Mouse (Mus musculus): ENCODE results near the gene B4galt1. TPM values are rescaled to one million over a fixed set of nuclear protein-coding genes. Genes with fewer than 3 reads are reported as not detected.

B4galt1 gene
- total and polyA plus RNA-seq, 3 experiments = 15.4 to 39.1 (median 19.6) TPM

- Histone ChIP-seq H3K36me3 (replicated peaks) (peaks cover 25% of the 10 kb centered on the region), H3K9me3 (replicated peaks) (no peaks in the 10 kb centered on the region), H3K4me3 (ENCODE audit: low read depth, low read length) (peak overlapping the region; percentile 85), H3K4me1 (ENCODE audit: insufficient read depth, low read depth, low read length) (peaks cover 72% of the 10 kb centered on the region), H3K27me3 (ENCODE audit: insufficient read depth, low read length) (no peaks in the 10 kb centered on the region)
- ATAC-seq (ENCODE audit: extremely low read depth, insufficient number of reproducible peaks, low FRiP score, poor library complexity, severe bottlenecking) (no peak), DNase-seq (ENCODE audit: low spot score) (peak; percentile 40)
- TF ChIP-seq POLR2AphosphoS5 (IDR thresholded peaks at IDR 0.05; ENCODE audit: insufficient replicate concordance, low read depth, low read length) = no peak
- TF ChIP-seq GATA2 (IDR thresholded peaks at IDR 0.05; ENCODE audit: borderline replicate concordance, low read depth, low read length) = no peak
- no peak for TF ChIP-seq GATA1 (IDR thresholded peaks at IDR 0.05; ENCODE audit: borderline replicate concordance, low read length)
- no peak for TF ChIP-seq CTCF (IDR thresholded peaks at IDR 0.05; ENCODE audit: low read depth, low read length)
- TF ChIP-seq TAL1 (conservative IDR thresholded peaks at IDR 0.05; ENCODE audit: low read depth, low read length) = no peak
These were observed 1.5 kb downstream of the B4galt1 start for GRCm38 (mm10) chr4:40852249-40852781.

DNA sequence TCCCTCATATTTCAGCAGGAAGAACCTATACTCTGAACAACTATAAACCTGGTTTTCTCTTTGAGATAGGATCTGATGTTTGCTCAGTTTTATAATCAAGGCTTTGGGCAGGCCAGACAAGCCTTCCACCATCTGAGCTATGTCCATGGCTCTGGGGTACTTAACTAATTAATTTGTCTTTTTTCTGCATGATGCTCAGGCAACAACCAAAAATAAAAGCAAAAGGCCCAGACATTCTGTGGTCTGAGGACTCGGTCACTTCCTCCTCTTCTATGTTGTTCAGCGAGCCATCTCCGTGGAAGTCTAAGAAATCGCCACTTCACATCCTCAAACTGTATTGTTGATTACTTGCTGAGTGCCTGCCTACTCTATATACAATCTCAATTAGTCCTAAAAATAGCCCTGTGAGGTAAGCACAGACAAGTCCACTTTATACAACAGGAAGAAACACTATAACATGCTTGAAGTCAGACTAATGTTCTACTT lies 2.0 kb downstream of the B4galt1 start:
- H3K36me3 ChIP-seq (replicated peaks) = peaks cover 27% of the 10 kb centered on the region
- peak overlapping the region; percentile 85 for H3K4me3 ChIP-seq (ENCODE audit: low read depth, low read length)
- no peaks in the 10 kb centered on the region for H3K9me3 ChIP-seq (replicated peaks)
- H3K4me1 ChIP-seq (ENCODE audit: insufficient read depth, low read depth, low read length) = peaks cover 76% of the 10 kb centered on the region
- TF ChIP-seq GATA1 (IDR thresholded peaks at IDR 0.05; ENCODE audit: borderline replicate concordance, low read length) (no peak), POLR2AphosphoS5 (IDR thresholded peaks at IDR 0.05; ENCODE audit: insufficient replicate concordance, low read depth, low read length) (no peak)
- ATAC-seq (ENCODE audit: extremely low read depth, insufficient number of reproducible peaks, low FRiP score, poor library complexity, severe bottlenecking) = no peak
- DNase-seq (ENCODE audit: low spot score) = no peak
- H3K27me3 ChIP-seq (ENCODE audit: insufficient read depth, low read length) = no peaks in the 10 kb centered on the region

- ATAC-seq (ENCODE audit: extremely low read depth, insufficient number of reproducible peaks, low FRiP score, poor library complexity, severe bottlenecking) = no peak
- Histone ChIP-seq H3K27me3 (ENCODE audit: insufficient read depth, low read length) (no peaks in the 10 kb centered on the region), H3K36me3 (replicated peaks) (peaks cover 27% of the 10 kb centered on the region), H3K9me3 (replicated peaks) (no peaks in the 10 kb centered on the region), H3K4me3 (ENCODE audit: low read depth, low read length) (peak overlapping the region; percentile 85; the same call in 1 of the 2 replicates), H3K4me1 (ENCODE audit: insufficient read depth, low read depth, low read length) (peaks cover 77% of the 10 kb centered on the region)
- DNase-seq (ENCODE audit: low spot score) = no peak
- TF ChIP-seq GATA1 (IDR thresholded peaks at IDR 0.05; ENCODE audit: borderline replicate concordance, low read length) = no peak
- TF ChIP-seq GATA2 (IDR thresholded peaks at IDR 0.05; ENCODE audit: borderline replicate concordance, low read depth, low read length) = no peak
- TF ChIP-seq POLR2AphosphoS5 (IDR thresholded peaks at IDR 0.05; ENCODE audit: insufficient replicate concordance, low read depth, low read length) = no peak
- TF ChIP-seq CTCF (IDR thresholded peaks at IDR 0.05; ENCODE audit: low read depth, low read length) = no peak
These were observed 2.6 kb downstream of the B4galt1 start for GRCm38 (mm10) chr4:40851031-40851762.

DNA sequence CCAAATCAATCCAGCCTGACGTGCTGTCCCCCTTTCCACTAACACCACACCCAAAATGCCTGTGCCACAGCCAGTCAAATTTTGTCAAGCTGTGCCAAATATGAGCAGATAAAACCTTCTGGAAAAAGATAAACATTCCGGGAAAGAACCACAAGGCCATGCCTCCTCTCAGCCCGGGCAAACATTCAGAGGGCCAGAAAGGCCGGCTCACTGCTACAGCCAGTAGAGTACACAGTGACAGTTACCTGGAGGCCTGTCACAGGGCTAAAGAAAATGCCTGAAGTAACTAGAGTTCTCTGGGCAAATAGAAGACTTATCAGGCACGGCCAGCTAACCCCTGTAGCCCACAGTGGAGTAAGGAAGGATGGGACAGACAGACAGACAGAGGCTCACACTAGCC lies 3.2 kb downstream of the B4galt1 start:
- DNase-seq (ENCODE audit: low spot score) (no peak), ATAC-seq (ENCODE audit: extremely low read depth, insufficient number of reproducible peaks, low FRiP score, poor library complexity, severe bottlenecking) (0 out of 2 replicates have a peak, but pooled peaks have one; percentile 4)
- peaks cover 28% of the 10 kb centered on the region for H3K36me3 ChIP-seq (replicated peaks)
- peak overlapping the region; percentile 85; the same call in 1 of the 2 replicates for H3K4me3 ChIP-seq (ENCODE audit: low read depth, low read length)
- no peak for TF ChIP-seq POLR2AphosphoS5 (IDR thresholded peaks at IDR 0.05; ENCODE audit: insufficient replicate concordance, low read depth, low read length)
- no peak for TF ChIP-seq CTCF (IDR thresholded peaks at IDR 0.05; ENCODE audit: low read depth, low read length)
- peak; percentile 49 for TF ChIP-seq TAL1 (conservative IDR thresholded peaks at IDR 0.05; ENCODE audit: low read depth, low read length)
- no peak for TF ChIP-seq GATA1 (IDR thresholded peaks at IDR 0.05; ENCODE audit: borderline replicate concordance, low read length)
- peaks cover 80% of the 10 kb centered on the region for H3K4me1 ChIP-seq (ENCODE audit: insufficient read depth, low read depth, low read length)
- no peaks in the 10 kb centered on the region for H3K9me3 ChIP-seq (replicated peaks)
- no peaks in the 10 kb centered on the region for H3K27me3 ChIP-seq (ENCODE audit: insufficient read depth, low read length)

DNA sequence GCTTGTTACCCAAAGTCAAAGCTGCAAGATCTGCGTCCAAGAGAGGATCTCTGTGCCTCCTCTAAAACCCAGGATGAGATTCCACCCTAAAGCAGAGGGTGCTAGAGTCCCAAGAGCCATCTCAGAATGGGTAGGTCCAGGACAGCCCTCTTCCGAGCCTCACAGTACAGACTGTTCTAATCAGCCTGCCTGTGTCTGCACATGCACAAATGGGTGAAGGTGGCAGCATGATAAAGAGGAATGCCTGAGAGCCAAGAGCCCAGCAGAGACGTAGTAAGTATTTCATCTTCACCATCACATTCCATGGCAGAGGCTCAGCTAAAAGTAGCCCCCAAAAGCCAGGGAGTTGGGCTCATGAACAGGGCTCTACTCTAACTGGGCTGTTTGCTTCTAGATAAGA lies 4.3 kb downstream of the B4galt1 start:
- TF ChIP-seq CTCF (IDR thresholded peaks at IDR 0.05; ENCODE audit: low read depth, low read length) (no peak), GATA2 (IDR thresholded peaks at IDR 0.05; ENCODE audit: borderline replicate concordance, low read depth, low read length) (no peak), TAL1 (conservative IDR thresholded peaks at IDR 0.05; ENCODE audit: low read depth, low read length) (peak; percentile 46), POLR2AphosphoS5 (IDR thresholded peaks at IDR 0.05; ENCODE audit: insufficient replicate concordance, low read depth, low read length) (no peak), GATA1 (IDR thresholded peaks at IDR 0.05; ENCODE audit: borderline replicate concordance, low read length) (no peak)
- Histone ChIP-seq H3K4me1 (ENCODE audit: insufficient read depth, low read depth, low read length) (peaks cover 80% of the 10 kb centered on the region), H3K4me3 (ENCODE audit: low read depth, low read length) (peak overlapping the region; percentile 85; the same call in 1 of the 2 replicates), H3K36me3 (replicated peaks) (peaks cover 37% of the 10 kb centered on the region), H3K9me3 (replicated peaks) (no peaks in the 10 kb centered on the region), H3K27me3 (ENCODE audit: insufficient read depth, low read length) (no peaks in the 10 kb centered on the region)
- no peak for DNase-seq (ENCODE audit: low spot score)
- ATAC-seq (ENCODE audit: extremely low read depth, insufficient number of reproducible peaks, low FRiP score, poor library complexity, severe bottlenecking) = no peak

GRCm38 (mm10) chr4:40848246-40848645 lies 5.6 kb downstream of the B4galt1 start:
- Histone ChIP-seq H3K9me3 (replicated peaks) (no peaks in the 10 kb centered on the region), H3K36me3 (replicated peaks) (peaks cover 47% of the 10 kb centered on the region), H3K4me3 (ENCODE audit: low read depth, low read length) (no peak overlapping the region), H3K4me1 (ENCODE audit: insufficient read depth, low read depth, low read length) (peaks cover 86% of the 10 kb centered on the region), H3K27me3 (ENCODE audit: insufficient read depth, low read length) (no peaks in the 10 kb centered on the region)
- no peak for TF ChIP-seq GATA1 (IDR thresholded peaks at IDR 0.05; ENCODE audit: borderline replicate concordance, low read length)
- TF ChIP-seq GATA2 (IDR thresholded peaks at IDR 0.05; ENCODE audit: borderline replicate concordance, low read depth, low read length) = no peak
- no peak for TF ChIP-seq POLR2AphosphoS5 (IDR thresholded peaks at IDR 0.05; ENCODE audit: insufficient replicate concordance, low read depth, low read length)
- TF ChIP-seq CTCF (IDR thresholded peaks at IDR 0.05; ENCODE audit: low read depth, low read length) = no peak
- no peak for TF ChIP-seq TAL1 (conservative IDR thresholded peaks at IDR 0.05; ENCODE audit: low read depth, low read length)
- DNase-seq (ENCODE audit: low spot score) (no peak), ATAC-seq (ENCODE audit: extremely low read depth, insufficient number of reproducible peaks, low FRiP score, poor library complexity, severe bottlenecking) (no peak)

Measured in G1E (cell line).